In genomic region chr8:120947240-120947639, GRCm38 (mm10) we compare ENCODE assay signal across 12 mouse cellular contexts.
DNase-seq lines count a peak whose midpoint lies in the region; ATAC-seq and TF ChIP-seq lines count a peak whose summit lies in the region.
"Had no signal": no experiment of that assay in that cellular context is flagged by ENCODE, and none has a peak within 500 bp of the region (broad histone marks: within the 10 kb centered on the region; RNA-seq: fewer than 3 reads in every experiment).

No protein-coding gene starts in this region.

- 0 out of 2 replicates have a peak, but pooled peaks cover 7% of the 10 kb centered on the region for H3K4me1 ChIP-seq in intestine, postnatal 0 days (replicated peaks; ENCODE audit: control insufficient read depth, insufficient read depth, low read length)
- peaks cover 40% of the 10 kb centered on the region for H3K4me1 ChIP-seq in lung, embryonic 15.5 days

- DNase-seq in urinary bladder, adult 18-20 months (ENCODE audit: low spot score in 2 of 2), result peak; percentile 28 to 68
- no peak for DNase-seq in urinary bladder, postnatal 10 days (ENCODE audit: low spot score)
- DNase-seq in layer of hippocampus, adult 18-20 months (ENCODE audit: low spot score in 2 of 2), result no peak
- no peak for DNase-seq in thymus, postnatal 0 days (ENCODE audit: low spot score)
- no peak for DNase-seq in frontal cortex, postnatal 10 days (ENCODE audit: low spot score in 2 of 2)

- no peak overlapping the region for H3K9ac ChIP-seq in intestine, postnatal 0 days (ENCODE audit: low read depth, low read length)
- no peak overlapping the region; the same call in 1 of the 2 replicates for H3K9ac ChIP-seq in lung, embryonic 15.5 days
- H3K9ac ChIP-seq: heart, embryonic 15.5 days; limb, embryonic 12.5 days had no signal

- no peaks in the 10 kb centered on the region for H3K9me3 ChIP-seq in intestine, postnatal 0 days (ENCODE audit: control insufficient read depth)
- H3K9me3 ChIP-seq in lung, embryonic 15.5 days, result no peaks in the 10 kb centered on the region
- H3K9me3 ChIP-seq: heart, embryonic 15.5 days; limb, embryonic 12.5 days had no signal

- no peak for TF ChIP-seq CTCF in intestine, postnatal 0 days (IDR thresholded peaks at IDR 0.05; ENCODE audit: low read depth)

- H3K4me2 ChIP-seq in intestine, postnatal 0 days (replicated peaks; ENCODE audit: low read depth), result peak overlapping the region; percentile 21; the same call in 1 of the 2 replicates
- no peak overlapping the region for H3K4me2 ChIP-seq in lung, embryonic 15.5 days
- H3K4me2 ChIP-seq: heart, embryonic 15.5 days; limb, embryonic 12.5 days had no signal

- WGBS in intestine, postnatal 0 days, result 7% methylated on average over 10 of the region's 10 CpGs
- WGBS in lung, embryonic 15.5 days, result 17% methylated on average over 10 of the region's 10 CpGs

- H3K4me3 ChIP-seq in intestine, postnatal 0 days (ENCODE audit: low read depth, low read length), result no peak overlapping the region
- H3K4me3 ChIP-seq in lung, embryonic 15.5 days, result no peak overlapping the region
- H3K4me3 ChIP-seq: heart, embryonic 15.5 days; limb, embryonic 12.5 days; myocyte had no signal

- ATAC-seq in intestine, postnatal 0 days, result peak; percentile 46
- no peak; the same call in 1 of the 2 replicates for ATAC-seq in lung, embryonic 15.5 days (ENCODE audit: borderline replicate concordance, extremely low read depth, low FRiP score, low TSS enrichment)
- ATAC-seq in CD4-positive, CD25-positive, alpha-beta regulatory T cell, adult 4 months, result no peak

- no peaks in the 10 kb centered on the region for H3K36me3 ChIP-seq in intestine, postnatal 0 days (ENCODE audit: control insufficient read depth, insufficient read depth)
- H3K36me3 ChIP-seq in lung, embryonic 15.5 days, result no peaks in the 10 kb centered on the region
- H3K36me3 ChIP-seq: G1E; heart, embryonic 15.5 days; limb, embryonic 12.5 days had no signal

- H3K27me3 ChIP-seq in intestine, postnatal 0 days (replicated peaks; ENCODE audit: control insufficient read depth, insufficient read depth, low read length), result no peaks in the 10 kb centered on the region
- no peaks in the 10 kb centered on the region for H3K27me3 ChIP-seq in lung, embryonic 15.5 days

- H3K27ac ChIP-seq in intestine, postnatal 0 days (ENCODE audit: low read depth, low read length), result peak overlapping the region; percentile 60
- peak overlapping the region; percentile 80 for H3K27ac ChIP-seq in lung, embryonic 15.5 days
- H3K27ac ChIP-seq: heart, embryonic 15.5 days; limb, embryonic 12.5 days had no signal

Comparison
In these comparisons a context has a peak if more than half of its experiments do, and no peak if none do; other contexts are left out.
1. DNase-seq: peak in urinary bladder, adult 18-20 months (2 of 2); none in urinary bladder, postnatal 10 days (single experiment), layer of hippocampus, adult 18-20 months (0 of 2), thymus, postnatal 0 days (single experiment) and frontal cortex, postnatal 10 days (0 of 2).